Mouse (Mus musculus): ENCODE results near the gene Pax9.

DNA sequence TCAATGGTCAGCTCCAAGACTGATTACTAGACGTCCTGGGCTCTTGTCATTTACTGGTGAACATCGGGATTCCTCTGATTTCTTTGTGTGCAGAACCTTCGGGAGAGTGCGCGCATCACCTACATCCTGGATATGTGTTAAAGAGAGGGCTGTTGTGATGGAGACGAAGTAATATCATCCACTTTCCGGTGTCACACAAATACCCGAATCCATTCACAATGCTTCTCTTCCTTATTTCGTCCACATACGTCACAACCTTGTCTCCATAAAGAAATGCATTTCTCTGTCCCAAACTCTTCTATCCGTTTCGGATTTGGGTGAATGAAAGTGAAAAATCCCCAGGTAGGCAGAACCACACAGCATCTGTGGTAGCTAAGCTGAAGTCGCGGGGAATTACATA is 2.8 kb downstream of the Pax9 start:
- TF ChIP-seq POLR2A (IDR thresholded peaks at IDR 0.05; ENCODE audit: borderline replicate concordance, low read depth, low read length) (no peak), CTCF (IDR thresholded peaks at IDR 0.05; ENCODE audit: low read depth, low read length) (no peak)

All from bone marrow macrophage, adult 2 months (primary cell).